Mouse (Mus musculus): ENCODE data around the gene Lypla2. TPM values are rescaled to one million over a fixed set of nuclear protein-coding genes. Genes with fewer than 3 reads are reported as not detected.

Gene Lypla2
- total and polyA plus RNA-seq, 3 experiments = 54.9 to 91.8 (median 57.2) TPM

DNA sequence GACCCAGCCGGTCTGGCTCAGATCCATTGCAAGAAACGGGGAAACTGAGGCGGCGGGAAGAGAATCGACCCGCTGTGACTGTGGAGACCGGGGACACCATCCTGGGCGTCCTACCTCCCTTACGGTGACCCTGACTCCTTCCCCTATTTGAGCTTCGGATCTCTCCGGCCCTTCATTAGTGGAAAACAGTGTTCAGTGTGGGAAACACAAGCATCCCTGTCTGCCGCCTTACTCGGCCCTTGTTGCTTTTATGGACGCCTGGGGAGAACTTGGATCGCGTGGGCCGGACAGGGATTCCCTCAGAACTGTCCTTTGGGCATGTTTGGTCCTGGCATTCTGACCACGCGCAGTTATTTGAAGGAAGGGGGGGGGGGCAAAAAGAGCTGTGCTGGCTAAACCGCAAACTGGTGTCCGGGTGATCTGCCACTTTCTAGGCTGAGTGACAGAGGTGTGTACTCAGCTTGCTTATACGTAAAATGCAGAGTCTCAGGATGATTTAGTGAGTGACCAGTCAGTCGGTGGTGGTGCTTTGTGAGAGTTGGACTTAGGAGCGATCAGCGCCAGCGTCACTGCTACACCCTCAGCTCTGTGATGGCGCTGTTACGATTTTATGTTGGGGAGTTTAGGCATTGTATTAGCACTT, 25.6 kb downstream of the Lypla2 start:
- peak overlapping the region; percentile 72 for H3K4me2 ChIP-seq (ENCODE audit: insufficient read depth, low read depth, poor library complexity, severe bottlenecking)
- dilution Hi-C loops (cut with MboI; ENCODE audit: extremely low pct_ligation_motif_present, extremely low pct_unique_long_range_greater_than_20kb, low sequenced_read_pairs) = no loop called here
- H3K9me3 ChIP-seq (replicated peaks; ENCODE audit: low read length) = peaks cover 6% of the 10 kb centered on the region
- peak overlapping the region; percentile 67 to 87 (median 71) for H3K4me3 ChIP-seq (replicated peaks in 1 of 3; ENCODE audit: low read depth in 2 of 3, low read length in 2 of 3, poor library complexity in 1 of 3)
- no peaks in the 10 kb centered on the region for H3K27me3 ChIP-seq (replicated peaks)
- H3K36me3 ChIP-seq (replicated peaks in 1 of 2; ENCODE audit: control insufficient read depth in 1 of 2, insufficient read depth in 1 of 2, low read length in 1 of 2) = peaks cover 9 to 40% of the 10 kb centered on the region in 2 experiments
- no peak for TF ChIP-seq BHLHE40 (IDR thresholded peaks at IDR 0.05; ENCODE audit: low read depth, low read length)
- TF ChIP-seq CHD1 (IDR thresholded peaks at IDR 0.05; ENCODE audit: low read depth, low read length) = 0 out of 2 replicates have a peak, but pooled peaks have one; percentile 9
- H3K27ac ChIP-seq (ENCODE audit: insufficient read depth, low read depth) = no peak overlapping the region
- DNase-seq (ENCODE audit: extremely low read depth) = no peak
- peaks cover 3 to 34% of the 10 kb centered on the region in 2 experiments; a peak in 3 of 4 replicates for H3K4me1 ChIP-seq (ENCODE audit: control insufficient read depth in 1 of 2, insufficient read depth in 2 of 2)
- no peaks in the 10 kb centered on the region for H3K79me2 ChIP-seq (replicated peaks; ENCODE audit: control insufficient read depth, extremely low read depth, insufficient read depth, poor library complexity, severe bottlenecking)
- in situ Hi-C loops (cut with MboI; ENCODE audit: low pct_ligation_motif_present, low pct_unique_long_range_greater_than_20kb, low sequenced_read_pairs) = loop anchor here (10.0 kb wide), 1 partner anchor 62 kb away; no protein-coding TSS in a partner anchor
- H3K9ac ChIP-seq (ENCODE audit: insufficient read depth, low read depth) = peak overlapping the region; percentile 51

DNA sequence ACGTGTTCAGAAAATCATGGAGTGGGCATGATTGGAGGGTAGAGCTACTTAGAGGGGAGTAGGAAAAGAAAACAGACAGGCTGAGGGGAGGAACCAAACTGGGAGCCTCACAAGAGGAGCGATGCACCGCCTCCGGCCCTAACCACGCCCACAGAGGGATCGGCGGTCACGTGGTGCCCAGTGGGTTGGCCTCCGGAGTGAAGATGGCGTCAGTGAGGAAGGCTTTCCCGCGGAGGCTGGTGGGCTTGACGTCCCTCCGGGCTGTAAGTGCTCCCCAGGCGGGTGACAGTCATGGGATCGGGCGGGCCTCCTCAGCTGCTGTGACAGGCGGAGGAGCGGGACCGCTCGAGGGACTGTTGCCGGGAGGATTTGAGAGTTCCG, 26.2 kb downstream of the Lypla2 start, which contains the start of gene Hmgcl:
Gene Hmgcl (plus strand): TSS at position 171 of the 381 bp plus-strand sequence.
- in situ Hi-C loops (cut with MboI; ENCODE audit: low pct_ligation_motif_present, low pct_unique_long_range_greater_than_20kb, low sequenced_read_pairs) = loop anchor here (10.0 kb wide), 1 partner anchor 61 kb away; no protein-coding TSS in a partner anchor
- Histone ChIP-seq H3K27me3 (replicated peaks) (no peaks in the 10 kb centered on the region), H3K4me3 (replicated peaks in 1 of 3; ENCODE audit: low read depth in 2 of 3, low read length in 2 of 3, poor library complexity in 1 of 3) (peak within 1 kb of the TSS; percentile 67 to 87 (median 71)), H3K4me1 (ENCODE audit: control insufficient read depth in 1 of 2, insufficient read depth in 2 of 2) (peaks cover 3 to 34% of the 10 kb centered on the region in 2 experiments; a peak in 3 of 4 replicates), H3K9ac (ENCODE audit: insufficient read depth, low read depth) (peak within 1 kb of the TSS; percentile 51), H3K79me2 (replicated peaks; ENCODE audit: control insufficient read depth, extremely low read depth, insufficient read depth, poor library complexity, severe bottlenecking) (no peaks in the 10 kb centered on the region), H3K4me2 (ENCODE audit: insufficient read depth, low read depth, poor library complexity, severe bottlenecking) (peak within 1 kb of the TSS; percentile 72), H3K27ac (ENCODE audit: insufficient read depth, low read depth) (no peak within 1 kb of the TSS), H3K9me3 (replicated peaks; ENCODE audit: low read length) (peaks cover 2% of the 10 kb centered on the region), H3K36me3 (replicated peaks in 1 of 2; ENCODE audit: control insufficient read depth in 1 of 2, insufficient read depth in 1 of 2, low read length in 1 of 2) (peaks cover 5 to 39% of the 10 kb centered on the region in 2 experiments)
- peak; percentile 93 for DNase-seq (ENCODE audit: extremely low read depth)
- dilution Hi-C loops (cut with MboI; ENCODE audit: extremely low pct_ligation_motif_present, extremely low pct_unique_long_range_greater_than_20kb, low sequenced_read_pairs) = no loop called here
- TF ChIP-seq EP300 (IDR thresholded peaks at IDR 0.05; ENCODE audit: low read length) (no peak), ELF1 (IDR thresholded peaks at IDR 0.05; ENCODE audit: low read depth, low read length) (0 out of 2 replicates have a peak, but pooled peaks have one; percentile 16), ZMIZ1 (IDR thresholded peaks at IDR 0.05; ENCODE audit: low read depth, low read length) (peak; percentile 48), POLR2AphosphoS2 (IDR thresholded peaks at IDR 0.05; ENCODE audit: low read depth, low read length) (no peak), MYC (IDR thresholded peaks at IDR 0.05; ENCODE audit: low read depth, low read length) (no peak), IRF4 (IDR thresholded peaks at IDR 0.05; ENCODE audit: low read depth, low read length) (peak; percentile 34; the same call in 1 of the 2 replicates), NELFE (IDR thresholded peaks at IDR 0.05; ENCODE audit: low read depth, low read length) (peak; percentile 71), BHLHE40 (IDR thresholded peaks at IDR 0.05; ENCODE audit: low read depth, low read length) (no peak), USF2 (conservative IDR thresholded peaks at IDR 0.05; ENCODE audit: low read depth, low read length) (peak; percentile 96), MEF2A (IDR thresholded peaks at IDR 0.05; ENCODE audit: borderline replicate concordance, low read depth, low read length) (no peak), POLR2A (IDR thresholded peaks at IDR 0.05; ENCODE audit: low read depth, low read length) (peak; percentile 70; the same call in 1 of the 2 replicates), JUN (IDR thresholded peaks at IDR 0.05; ENCODE audit: insufficient read depth, low read depth, low read length) (no peak), MAX (IDR thresholded peaks at IDR 0.05; ENCODE audit: low read length) (peak; percentile 98), TBP (conservative IDR thresholded peaks at IDR 0.05; ENCODE audit: low read depth, low read length) (peak; percentile 73), USF1 (IDR thresholded peaks at IDR 0.05; ENCODE audit: low read depth, low read length) (peak; percentile 97), ETS1 (conservative IDR thresholded peaks at IDR 0.05; ENCODE audit: low read depth, low read length) (no peak), HCFC1 (IDR thresholded peaks at IDR 0.05; ENCODE audit: low read depth, low read length) (peak; percentile 47), PAX5 (IDR thresholded peaks at IDR 0.05; ENCODE audit: low read length) (no peak), ZKSCAN1 (IDR thresholded peaks at IDR 0.05; ENCODE audit: borderline replicate concordance, low read depth, low read length) (no peak), MAFK (IDR thresholded peaks at IDR 0.05; ENCODE audit: insufficient replicate concordance, low read length) (no peak), KAT2A (IDR thresholded peaks at IDR 0.05; ENCODE audit: insufficient replicate concordance, low read length) (no peak), UBTF (IDR thresholded peaks at IDR 0.05; ENCODE audit: low read depth, low read length) (no peak), GABPA (IDR thresholded peaks at IDR 0.05; ENCODE audit: insufficient replicate concordance, low read depth, low read length) (no peak), JUND (conservative IDR thresholded peaks at IDR 0.05; ENCODE audit: low read depth, low read length) (no peak), ZC3H11A (IDR thresholded peaks at IDR 0.05; ENCODE audit: low read depth, low read length) (no peak), CHD1 (IDR thresholded peaks at IDR 0.05; ENCODE audit: low read depth, low read length) (no peak), MXI1 (IDR thresholded peaks at IDR 0.05; ENCODE audit: low read depth, low read length) (peak; percentile 55; the same call in 1 of the 2 replicates), TCF12 (IDR thresholded peaks at IDR 0.05; ENCODE audit: low read depth, low read length) (peak; percentile 75), RAD21 (IDR thresholded peaks at IDR 0.05; ENCODE audit: low read depth, low read length) (no peak), CTCF (conservative IDR thresholded peaks at IDR 0.05 in 1 of 2, IDR thresholded peaks at IDR 0.05 in 1 of 2; ENCODE audit: low read depth in 2 of 2, low read length in 2 of 2) (no peak), RCOR1 (conservative IDR thresholded peaks at IDR 0.05; ENCODE audit: low read depth, low read length) (no peak)
